Mouse (Mus musculus) skeletal muscle tissue, adult 2 months (tissue): ENCODE results near the gene Hacd2.

ENCODE experiments used
- DNase-seq: peaks from one replicate; pipeline ENCODE4 v3.0.0-alpha.2; 2012; ENCODE audit warnings: low read depth, low spot score

Hacd2 gene

DNA sequence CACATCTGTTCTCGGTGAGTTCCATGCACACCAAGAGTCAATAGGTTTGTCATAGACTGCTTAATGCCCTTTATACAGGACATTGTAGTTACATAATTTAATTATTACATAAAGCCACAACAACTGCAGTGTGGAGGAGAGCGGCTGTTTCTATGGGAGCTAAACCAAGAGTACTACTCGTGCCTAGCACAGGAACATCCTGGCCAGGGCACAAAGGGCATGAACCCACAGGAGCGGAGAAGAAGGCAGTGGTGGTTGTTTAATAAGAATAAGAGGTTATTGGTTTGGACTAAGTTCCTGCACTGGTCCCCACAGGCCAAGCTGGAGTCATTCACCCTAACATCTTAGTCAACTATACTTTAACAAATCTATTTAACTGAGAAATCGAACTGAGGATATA is 16.0 kb upstream of the Hacd2 start:
- DNase-seq: no peak

- DNase-seq: no peak
Observed at GRCm38 (mm10) chr16:35007361-35007760, 14.9 kb upstream of the Hacd2 start.

GRCm38 (mm10) chr16:35008447-35008846 is 13.8 kb upstream of the Hacd2 start:
- no peak for DNase-seq

GRCm38 (mm10) chr16:35013501-35013900 is 8.7 kb upstream of the Hacd2 start:
- DNase-seq: no peak

- DNase-seq: no peak
Observed at GRCm38 (mm10) chr16:35016491-35016890, 5.7 kb upstream of the Hacd2 start.

GRCm38 (mm10) chr16:35018470-35018974 is 3.7 kb upstream of the Hacd2 start:
- DNase-seq: no peak

- DNase-seq: no peak
Observed at GRCm38 (mm10) chr16:35021903-35022241, 356 bp upstream of the Hacd2 start.

GRCm38 (mm10) chr16:35023138-35023735 is 1.0 kb downstream of the Hacd2 start:
- DNase-seq: no peak

- DNase-seq: no peak
Observed at GRCm38 (mm10) chr16:35024300-35024699, 2.1 kb downstream of the Hacd2 start.

DNA sequence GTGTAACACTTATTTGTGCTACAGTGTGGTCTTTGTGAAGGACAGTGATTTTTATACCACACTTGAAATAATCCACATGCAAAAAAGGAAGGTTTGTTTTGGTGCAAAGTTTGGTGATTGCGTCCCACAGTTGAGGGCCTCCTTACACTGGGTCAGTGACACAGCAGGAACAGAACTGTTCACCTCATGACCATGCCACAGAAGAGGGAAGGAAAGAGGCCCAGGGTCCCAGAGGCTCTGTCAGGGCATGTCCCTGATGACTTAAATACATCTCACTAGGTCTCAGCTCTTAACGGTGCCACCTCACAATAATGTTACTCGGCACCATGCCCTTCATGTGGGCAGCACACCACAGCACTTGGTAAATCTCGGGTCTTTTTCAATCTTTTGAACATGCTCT is 3.1 kb downstream of the Hacd2 start:
- no peak for DNase-seq

DNA sequence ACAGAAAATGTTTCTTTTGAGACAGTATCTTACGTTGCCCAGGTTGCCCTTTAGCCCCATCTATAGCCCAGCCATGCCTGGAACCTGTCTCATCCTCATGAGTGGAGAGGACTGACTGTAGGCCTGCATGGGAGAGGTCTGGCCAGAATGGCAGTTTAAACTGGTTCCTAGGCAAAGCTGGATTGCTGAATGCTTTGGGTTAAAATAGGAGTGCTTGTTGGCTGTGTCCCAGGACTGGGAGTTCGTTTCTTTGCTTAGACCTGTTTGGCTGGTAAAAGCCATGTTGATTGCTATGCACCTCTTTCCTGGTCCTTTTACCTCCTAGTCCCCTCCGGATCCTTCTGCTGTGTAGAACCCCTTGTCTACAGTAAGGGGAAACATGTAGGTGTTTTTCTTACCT is 11.0 kb downstream of the Hacd2 start:
- no peak for DNase-seq

- DNase-seq: no peak
Observed at GRCm38 (mm10) chr16:35033809-35034577, 11.8 kb downstream of the Hacd2 start.

- no peak for DNase-seq
Observed at GRCm38 (mm10) chr16:35034971-35035370, 12.7 kb downstream of the Hacd2 start.

GRCm38 (mm10) chr16:35036754-35037153 is 14.5 kb downstream of the Hacd2 start:
- DNase-seq: no peak

- DNase-seq: no peak
Observed at GRCm38 (mm10) chr16:35038343-35039057, 16.3 kb downstream of the Hacd2 start.

DNA sequence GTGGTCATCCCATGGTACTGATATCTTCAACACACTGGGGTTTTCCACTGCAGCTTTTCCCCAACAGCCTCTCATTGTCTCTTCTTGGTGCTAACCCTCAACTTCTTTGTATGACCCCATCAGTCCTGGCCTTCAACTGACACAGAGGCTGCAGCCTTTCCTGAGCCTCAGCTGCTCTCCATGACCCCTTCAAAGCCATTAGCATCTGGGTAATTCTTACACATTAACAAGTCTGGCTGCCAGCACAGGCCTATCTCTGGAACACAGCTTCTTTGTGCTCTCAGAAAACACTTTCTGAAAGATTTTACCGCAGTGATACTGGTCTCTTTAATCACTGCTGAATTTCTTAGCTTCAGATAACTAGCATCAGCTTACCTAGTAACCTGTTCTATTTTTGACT is 17.9 kb downstream of the Hacd2 start:
- DNase-seq: no peak

- no peak for DNase-seq
Observed at GRCm38 (mm10) chr16:35041001-35041400, 18.8 kb downstream of the Hacd2 start.

- no peak for DNase-seq
Observed at GRCm38 (mm10) chr16:35046081-35046775, 24.0 kb downstream of the Hacd2 start.

DNA sequence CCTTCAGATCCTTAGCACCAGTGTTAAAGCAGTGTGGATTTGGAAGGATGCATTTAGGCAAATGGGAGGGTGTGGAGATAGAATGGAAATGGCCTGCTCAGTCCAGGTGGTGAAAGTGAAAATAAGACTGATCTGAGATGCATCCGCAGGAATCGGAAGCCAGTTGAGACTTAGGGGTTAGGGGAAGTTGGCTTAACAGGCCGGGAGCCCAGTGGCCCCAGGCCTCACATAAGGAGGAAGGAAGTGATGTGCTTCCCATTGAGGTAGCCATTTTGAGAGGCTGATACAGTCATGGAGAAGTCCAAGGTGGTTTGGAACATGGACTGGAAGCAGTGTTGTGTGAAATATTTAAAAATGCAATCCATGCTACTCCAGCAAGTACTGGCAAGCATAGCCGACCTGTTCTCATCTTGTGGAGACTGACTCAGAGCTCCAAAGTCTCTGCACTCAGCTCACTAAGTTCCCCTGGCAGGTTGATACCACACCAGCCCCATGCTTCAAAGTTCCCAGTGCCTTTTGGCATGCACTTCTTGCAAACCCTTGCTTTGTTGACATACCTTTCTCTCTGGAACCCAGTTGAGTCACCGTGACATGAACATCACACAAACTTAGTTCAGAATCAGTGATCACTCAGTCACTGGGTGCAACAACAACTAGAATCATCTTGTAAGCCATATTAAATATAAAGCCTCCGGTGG is 25.2 kb downstream of the Hacd2 start:
- DNase-seq: no peak

GRCm38 (mm10) chr16:35051066-35051465 is 28.8 kb downstream of the Hacd2 start:
- no peak for DNase-seq

- no peak for DNase-seq
Observed at GRCm38 (mm10) chr16:35052191-35052590, 30.0 kb downstream of the Hacd2 start.
